Mouse (Mus musculus) testis, postnatal 10 days (tissue): ENCODE measurements around the gene Rhoa.

Experiments
- DNase-seq: peaks from one replicate; pipeline ENCODE4 v3.0.0; 2021; ENCODE audit warnings: low spot score

The Rhoa gene

DNA sequence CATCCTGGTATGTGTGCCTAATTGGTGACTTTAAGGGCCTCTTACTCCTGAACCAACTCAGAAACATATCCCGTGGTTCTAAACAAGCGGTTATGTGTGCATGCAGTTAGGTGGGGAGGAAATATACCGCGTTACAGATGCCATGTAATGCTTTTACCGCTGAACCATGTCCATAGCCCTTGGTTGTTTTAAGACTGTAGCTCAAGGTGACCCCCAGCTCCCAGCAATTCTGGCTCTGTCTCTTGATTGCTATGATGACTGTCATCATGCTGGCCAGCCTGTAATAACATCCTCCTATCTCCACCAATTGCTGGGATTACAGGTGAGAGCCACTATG lies 35.2 kb downstream of the Rhoa start:
- DNase-seq, result no peak

DNA sequence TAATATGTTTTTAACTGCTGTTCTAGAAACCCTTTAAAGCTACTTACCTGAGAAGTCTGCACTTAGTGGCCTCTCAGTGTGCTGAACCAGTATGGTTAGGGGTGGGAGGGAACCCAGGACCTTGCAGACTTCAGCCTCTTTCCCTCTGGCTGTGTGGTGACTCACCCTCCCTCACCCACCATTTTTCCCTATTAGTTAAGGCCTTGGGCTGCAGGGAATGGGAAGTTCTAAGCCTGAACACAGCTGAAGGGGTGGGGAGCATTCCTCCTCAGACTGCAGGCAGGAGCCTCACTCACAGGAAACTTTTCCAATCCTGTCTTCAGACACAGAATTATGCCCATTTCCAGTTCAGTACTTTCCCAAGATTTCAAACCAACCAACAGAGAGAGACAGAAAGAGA lies 35.9 kb downstream of the Rhoa start:
- no peak for DNase-seq

DNA sequence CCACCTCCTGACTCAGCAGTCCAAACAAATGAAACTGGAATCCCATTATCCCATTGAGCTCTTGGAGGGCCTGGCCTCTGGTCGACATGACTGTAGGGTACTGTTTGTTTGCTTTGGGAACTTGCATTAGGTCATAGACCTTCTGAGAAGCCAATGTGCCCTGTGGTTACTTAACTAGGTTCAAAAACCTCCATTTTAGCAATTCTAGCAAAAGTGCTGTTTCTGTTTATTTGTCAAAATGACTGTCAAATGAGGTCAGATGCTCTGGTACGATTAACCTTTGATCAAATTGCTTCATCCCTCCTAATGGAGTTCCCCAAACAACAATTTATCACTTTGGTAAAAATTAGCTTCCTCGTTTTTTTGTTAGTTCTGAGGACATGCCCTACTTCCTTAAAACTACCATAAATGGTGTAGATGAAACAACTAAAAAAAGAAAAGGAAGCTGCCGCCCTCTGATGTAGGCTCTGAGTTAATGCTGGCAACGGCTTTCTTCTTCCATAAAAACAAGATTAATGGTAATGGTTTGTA lies 36.4 kb downstream of the Rhoa start:
- DNase-seq, result no peak

DNA sequence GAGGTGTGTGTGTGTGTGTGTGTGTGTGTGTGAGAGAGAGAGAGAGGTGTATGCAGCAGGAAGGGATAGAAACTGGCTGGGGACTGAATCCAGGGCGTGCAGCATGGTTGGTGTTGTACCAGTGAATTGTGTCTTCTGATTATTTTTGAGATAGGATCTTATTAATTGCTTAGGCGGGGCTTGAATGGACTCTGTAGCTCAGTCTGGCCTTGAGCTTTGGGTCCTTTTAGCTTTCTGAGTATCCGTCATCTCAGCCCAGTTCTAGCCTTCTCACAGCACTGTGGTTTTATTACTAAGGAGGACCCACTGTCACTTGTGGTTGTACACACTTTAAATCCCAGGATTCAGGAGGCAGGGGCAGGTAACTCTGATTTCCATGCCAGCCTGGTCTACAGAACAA lies 37.4 kb downstream of the Rhoa start:
- DNase-seq, result no peak

DNA sequence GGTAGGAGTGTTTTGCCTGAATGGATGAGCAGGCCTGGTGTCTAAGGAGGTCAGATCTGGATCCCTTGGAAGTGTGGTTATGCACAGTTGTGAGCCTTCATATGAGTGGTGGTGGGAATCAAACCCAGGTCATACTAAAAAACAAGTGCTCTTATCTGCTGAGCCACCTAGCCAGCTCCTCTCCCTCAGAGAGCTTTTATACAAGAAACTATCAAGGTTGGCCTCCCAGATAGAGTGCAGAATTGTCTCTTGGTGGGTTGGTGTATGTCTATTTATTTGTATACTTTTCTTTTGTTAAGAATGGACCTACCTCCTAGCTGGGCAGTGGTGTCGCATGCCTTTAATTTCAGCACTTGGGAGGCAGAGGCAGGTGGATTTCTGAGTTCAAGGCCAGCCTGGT lies 37.9 kb downstream of the Rhoa start:
- no peak for DNase-seq

DNA sequence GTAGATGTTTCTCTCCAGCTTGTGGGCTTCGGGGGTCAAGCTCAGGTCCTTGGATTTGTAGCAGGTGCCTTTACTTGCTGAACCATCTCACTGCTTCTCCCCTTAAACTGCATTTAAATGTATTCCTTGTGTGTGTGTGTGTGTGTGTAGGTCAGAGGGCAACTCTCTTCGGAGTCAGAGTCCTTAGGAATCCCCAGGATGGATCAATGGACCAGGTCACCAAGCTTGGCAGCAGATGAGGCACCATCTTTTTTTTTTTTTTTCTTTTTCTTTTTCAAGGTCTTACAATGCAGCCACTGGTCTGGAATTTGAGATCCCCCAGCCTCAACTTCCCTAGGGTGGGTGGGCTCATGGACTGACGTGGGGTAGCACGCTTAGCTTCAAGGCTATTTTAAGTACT lies 38.5 kb downstream of the Rhoa start:
- DNase-seq, result no peak

DNA sequence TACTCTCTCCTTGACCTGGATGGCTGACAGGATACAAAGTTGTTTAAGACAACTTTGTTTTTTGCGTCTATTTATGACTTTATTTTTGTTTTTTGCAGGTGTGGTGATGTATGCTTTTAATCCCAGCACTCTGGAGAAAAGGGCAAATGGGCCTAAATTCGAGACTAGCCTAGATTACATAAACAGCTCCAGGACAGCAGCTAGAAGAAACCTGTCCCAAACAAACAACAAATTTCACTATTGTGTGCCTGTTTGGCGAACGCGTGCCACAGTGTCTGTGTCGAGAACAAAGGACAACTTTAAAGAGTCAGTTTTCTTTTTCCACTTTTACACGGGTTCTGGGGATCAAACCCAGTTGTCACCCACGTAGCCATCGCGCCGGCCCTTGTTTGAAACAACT lies 41.1 kb downstream of the Rhoa start:
- no peak for DNase-seq

DNA sequence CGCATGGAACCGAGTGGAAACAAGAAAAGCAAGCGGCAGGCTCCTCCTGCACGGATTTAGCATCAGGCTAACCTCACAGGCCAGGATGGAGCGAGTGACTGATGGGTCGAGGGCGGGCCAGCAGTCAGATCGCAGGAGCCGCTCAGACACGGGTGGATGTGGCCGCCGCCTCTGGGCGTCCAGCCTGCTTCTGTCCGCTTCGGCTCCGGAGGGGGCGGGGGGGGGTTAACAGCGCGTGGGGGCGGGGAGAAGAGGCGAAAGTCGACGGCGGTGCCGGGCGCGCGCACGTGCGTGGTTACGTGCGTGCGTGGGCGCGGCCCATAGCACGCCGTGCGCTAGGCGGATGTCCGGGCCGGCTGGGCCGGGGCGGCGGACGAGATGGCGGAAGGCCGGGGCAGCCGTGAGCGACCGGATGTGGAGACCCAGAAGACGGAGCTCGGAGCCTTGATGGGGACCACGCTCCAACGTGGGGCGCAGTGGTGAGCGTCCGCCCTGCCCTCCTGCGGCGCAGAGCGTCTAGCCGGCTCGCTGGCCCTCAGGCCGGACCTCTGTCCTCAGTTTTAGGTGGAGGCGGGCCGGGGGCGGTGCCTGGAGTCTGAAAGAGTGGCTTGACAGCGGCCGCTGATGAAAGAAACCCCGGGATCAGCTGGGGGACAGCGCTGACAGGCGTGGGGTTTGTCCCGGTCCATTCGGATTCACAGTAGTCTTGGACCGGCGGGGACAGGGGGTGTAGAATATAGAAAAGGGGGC lies 41.8 kb downstream of the Rhoa start, which contains the start of gene Usp4:
Gene Usp4 (plus strand): TSS at position 314 of the 750 bp plus-strand sequence.
- DNase-seq, result peak; percentile 94

DNA sequence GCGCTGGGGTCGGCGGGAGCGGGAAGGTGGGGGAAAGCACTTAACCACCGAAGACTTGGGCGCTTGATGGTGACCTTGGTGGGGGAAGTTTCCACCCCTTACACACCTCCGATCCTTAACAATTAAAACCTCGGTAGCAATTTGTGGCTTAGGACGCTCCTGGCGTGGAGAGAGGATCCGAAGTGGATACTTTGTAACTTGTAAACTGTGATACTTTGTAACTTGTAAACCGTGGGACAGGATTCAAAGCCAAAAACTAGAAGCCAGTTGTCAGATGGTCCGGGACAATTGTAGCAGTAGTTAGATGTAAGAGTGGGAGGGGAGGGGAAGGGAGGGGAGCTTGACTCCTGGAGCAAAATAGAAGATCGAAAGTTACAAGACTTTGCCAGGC lies 42.4 kb downstream of the Rhoa start:
- no peak for DNase-seq

DNA sequence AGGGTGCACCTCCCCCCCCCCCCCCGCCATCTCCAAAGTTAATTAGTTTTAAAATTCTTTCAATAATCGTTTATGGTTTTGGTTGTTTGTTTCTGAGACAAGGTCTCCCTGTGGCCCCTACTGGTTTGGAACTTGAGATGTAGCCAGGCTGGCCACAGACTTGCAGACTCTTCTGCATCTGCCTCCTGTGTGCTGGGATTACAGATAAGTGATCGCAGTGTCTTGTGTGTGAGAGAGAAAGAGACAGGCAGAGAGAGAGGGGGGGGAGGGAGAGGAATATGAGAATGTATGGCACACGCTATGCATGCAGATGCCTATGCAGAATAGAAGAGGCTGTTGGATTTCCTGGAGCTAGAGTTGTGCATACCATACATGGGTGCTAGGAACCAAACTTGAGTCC lies 43.8 kb downstream of the Rhoa start:
- no peak for DNase-seq

DNA sequence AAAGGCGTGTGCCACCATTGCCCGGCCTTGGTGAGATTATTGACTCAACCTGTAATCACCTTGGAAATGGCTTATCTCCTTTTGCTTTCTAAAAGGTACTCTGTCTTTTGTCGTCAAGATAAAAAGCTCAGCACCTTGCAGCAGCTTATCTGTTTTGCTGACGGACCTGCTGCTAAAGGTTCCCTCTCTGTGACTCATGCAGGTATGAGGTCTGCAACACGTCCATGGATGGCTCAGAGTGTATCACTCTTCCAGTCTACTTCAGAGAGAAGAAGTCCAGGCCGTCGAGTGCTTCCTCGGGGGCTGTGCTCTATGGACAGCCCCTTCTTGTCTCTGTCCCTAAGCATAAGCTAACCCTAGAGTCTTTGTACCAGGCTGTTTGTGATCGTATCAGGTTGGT lies 72.3 kb downstream of the Rhoa start:
- no peak for DNase-seq

DNA sequence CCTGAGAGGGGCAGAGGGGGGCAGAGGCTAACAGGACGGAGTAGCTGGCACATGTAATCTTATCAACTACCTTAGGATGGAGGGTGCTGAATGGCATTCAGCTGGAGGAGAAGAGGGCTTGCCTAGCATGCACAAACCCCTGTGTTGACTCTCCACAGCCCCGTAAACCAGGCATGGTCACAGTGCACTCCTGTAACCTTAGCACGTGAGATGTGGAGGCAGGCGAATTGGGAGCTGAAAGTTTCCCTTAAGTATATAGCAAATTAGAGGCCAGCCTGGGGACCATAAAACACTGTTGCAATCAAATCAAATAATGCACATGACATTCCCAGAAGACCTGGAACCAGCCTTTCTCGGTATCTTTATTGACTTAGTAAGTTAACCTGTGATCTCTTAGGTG lies 72.8 kb downstream of the Rhoa start:
- no peak for DNase-seq

DNA sequence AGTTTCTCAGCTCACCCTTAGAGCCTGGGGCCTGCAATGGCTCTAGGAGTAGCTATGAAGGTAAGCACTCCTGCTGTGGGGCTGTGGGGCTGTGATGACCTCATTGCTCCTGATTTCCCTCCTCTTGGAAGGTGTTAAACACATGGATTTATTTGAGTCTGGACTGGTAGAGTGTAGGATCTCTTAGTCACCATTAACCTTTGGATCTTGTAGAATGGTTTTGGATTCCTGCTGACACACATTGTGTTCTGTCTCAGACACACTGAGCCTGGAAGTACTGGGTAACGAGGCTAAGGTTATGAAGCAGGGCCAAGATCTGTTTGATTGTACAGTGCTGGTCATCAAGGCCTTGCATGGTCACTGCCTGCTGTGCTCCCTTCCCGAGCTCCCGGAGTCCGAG lies 73.4 kb downstream of the Rhoa start:
- DNase-seq, result no peak

DNA sequence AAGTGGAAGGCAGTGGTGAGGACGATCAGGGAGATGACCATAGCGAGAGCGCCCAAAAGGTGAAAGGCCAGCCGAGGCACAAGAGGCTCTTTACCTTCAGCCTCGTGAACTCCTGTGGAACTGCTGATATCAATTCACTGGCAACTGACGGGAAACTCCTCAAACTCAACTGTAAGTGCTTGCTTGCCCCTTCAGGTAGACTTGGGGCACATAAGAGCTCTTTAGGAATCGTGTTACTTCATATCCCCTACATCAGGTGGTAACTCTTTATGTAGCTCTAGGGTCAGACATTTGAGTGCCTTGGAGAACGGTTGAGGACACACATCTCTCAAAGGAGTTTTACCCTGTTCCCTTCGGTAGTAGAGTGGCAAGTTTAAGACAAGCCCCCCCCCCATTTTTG lies 75.5 kb downstream of the Rhoa start:
- DNase-seq, result no peak

DNA sequence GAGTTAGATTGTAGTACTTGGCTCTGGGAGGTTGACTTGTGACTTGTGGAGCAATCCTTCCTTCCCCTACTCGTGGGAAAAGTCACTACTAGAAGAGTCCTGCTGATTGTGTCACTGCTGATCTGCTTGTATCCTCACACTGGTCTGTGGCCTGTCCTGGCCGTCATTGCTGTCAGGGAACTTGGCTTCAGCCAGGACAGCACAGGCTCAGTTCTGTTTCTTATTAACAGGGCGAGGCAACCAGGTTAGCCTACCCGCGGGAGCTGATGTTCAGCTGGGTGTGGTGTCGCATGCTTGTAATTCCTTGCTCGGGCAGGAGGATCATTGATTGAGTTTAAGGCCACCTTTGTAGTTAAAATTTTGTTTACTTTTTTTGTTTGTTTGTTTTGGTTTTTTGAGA lies 79.1 kb downstream of the Rhoa start:
- no peak for DNase-seq

DNA sequence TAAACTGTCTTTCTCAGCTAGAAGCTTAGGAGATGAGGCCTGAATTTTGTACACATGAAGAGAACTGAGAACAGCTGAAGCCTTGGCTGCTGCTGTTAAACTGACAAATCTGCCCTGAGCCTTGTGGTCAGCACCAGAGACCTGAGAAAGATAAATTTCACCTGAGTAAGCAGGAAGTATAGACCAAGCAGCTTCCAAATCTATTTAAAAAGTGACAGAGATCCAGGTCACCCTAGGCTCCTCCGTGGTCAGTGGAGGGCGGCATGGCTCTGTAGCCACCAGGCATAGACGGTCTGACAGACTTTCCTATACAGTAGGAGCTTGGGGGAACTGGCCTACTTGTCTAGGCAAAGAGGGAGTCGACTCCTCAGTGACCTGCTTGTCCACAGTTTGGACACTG lies 80.9 kb downstream of the Rhoa start:
- DNase-seq, result no peak
